Mouse (Mus musculus): Measurements from ENCODE around the gene Myh14.

Gene Myh14

GRCm38 (mm10) chr7:44633407-44633806 is 37.2 kb downstream of the Myh14 start:
- in situ Hi-C loops (cut with MboI, MseI): no loop called here

DNA sequence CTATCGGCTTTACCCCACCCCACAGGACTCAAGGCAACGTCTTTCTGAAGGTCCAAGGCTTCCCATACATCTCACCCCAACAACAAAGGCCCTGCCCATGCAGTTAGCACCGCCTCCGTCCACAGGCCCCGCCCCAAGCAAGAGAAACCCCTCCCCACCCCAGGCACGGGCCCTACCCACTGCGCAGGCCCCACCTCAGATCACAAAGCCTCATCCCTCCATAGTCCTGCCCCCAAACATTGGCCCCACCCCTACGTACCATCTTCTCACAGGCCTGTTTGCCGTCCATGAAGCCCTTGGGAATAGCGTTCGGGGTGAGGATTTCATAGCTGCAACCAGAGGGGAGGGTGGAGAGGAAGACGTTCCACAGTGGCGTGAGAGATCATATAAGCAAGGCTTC is 38.0 kb downstream of the Myh14 start:
- in situ Hi-C loops (cut with MboI, MseI): no loop called here

- in situ Hi-C loops (cut with MboI, MseI): no loop called here
Observed at GRCm38 (mm10) chr7:44630437-44630836, 40.2 kb downstream of the Myh14 start.

- in situ Hi-C loops (cut with MboI, MseI): no loop called here
Observed at GRCm38 (mm10) chr7:44628402-44629034, 42.1 kb downstream of the Myh14 start.

GRCm38 (mm10) chr7:44626966-44627365 is 43.7 kb downstream of the Myh14 start:
- in situ Hi-C loops (cut with MboI, MseI): no loop called here

DNA sequence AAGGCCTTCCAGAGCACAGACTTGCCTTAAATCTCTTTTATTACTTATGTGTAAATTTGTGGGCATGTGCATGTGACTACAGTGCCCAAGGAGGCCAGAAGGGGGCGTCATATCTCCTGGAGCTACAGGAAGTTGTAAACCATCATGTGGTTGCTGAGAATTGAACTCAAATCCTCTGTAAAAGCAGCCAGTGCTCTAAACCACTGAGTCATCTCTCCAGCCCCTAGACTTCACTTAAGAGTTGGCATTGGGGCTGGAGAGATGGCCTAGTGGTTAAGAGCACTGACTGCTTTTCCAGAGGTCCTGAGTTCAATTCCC is 44.6 kb downstream of the Myh14 start:
- in situ Hi-C loops (cut with MboI, MseI): no loop called here

- in situ Hi-C loops (cut with MboI, MseI): no loop called here
Observed at GRCm38 (mm10) chr7:44625241-44626067, 45.2 kb downstream of the Myh14 start.

DNA sequence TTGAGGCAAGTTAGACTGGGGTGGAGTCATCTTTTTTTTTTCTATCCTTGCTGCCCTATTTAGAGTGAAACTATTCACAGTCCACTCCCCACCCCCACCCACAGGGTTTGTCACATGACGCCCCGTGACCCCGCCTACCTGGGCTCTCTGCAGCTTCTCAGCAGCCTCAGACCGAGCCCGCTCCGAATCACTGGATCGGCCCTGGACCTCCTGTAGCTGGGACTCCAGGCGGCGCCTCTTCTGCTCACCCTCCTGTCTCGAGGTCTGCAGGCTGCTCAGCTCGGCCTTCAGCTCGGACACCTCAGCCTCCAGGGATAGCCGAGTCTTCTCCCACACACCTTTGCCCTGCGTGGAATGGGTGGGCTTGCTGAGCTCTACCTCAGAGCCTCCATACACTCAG is 45.8 kb downstream of the Myh14 start:
- in situ Hi-C loops (cut with MboI, MseI): no loop called here

GRCm38 (mm10) chr7:44624543-44624826 is 46.2 kb downstream of the Myh14 start:
- in situ Hi-C loops (cut with MboI, MseI): no loop called here

DNA sequence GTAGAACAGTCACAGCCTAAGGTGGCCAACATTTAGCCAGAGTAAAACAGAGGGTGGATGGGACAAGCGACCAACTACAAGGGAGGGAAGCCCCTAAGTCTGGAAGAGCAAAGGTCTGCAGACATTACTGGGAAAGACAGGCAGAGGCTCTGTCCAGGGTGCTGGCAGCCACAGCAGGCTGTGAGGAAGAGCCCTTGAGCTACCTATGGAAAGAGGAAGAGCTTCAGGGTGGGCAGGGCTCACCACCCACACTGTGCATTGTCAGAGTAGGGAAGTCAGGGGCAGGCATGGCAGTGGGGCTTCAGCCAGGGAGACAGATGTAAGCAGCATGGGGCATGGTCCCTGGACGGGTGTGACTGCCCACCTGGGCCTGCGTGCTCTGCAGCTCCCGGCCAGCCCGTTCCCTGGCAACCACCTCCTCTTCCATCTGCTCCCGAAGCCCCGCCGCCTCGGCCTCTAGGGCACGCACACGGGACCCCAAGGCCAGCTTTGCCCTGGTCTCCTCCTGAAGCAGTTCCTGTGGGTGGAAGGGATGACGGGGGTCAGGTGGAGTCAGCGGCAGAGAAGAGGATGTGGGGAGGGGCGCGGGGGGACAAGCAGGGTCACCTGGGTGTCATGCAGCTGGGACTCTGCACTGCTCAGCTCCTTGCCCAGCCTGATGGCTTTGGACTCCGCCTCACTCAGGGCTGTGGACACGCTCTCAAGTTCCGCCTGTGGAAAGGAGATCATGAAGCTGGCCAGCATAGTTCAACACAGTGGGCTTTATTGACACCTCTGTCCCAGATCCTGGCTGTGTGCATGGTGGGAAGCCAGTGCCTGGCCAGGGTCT is 46.7 kb downstream of the Myh14 start:
- in situ Hi-C loops (cut with MboI, MseI): no loop called here

DNA sequence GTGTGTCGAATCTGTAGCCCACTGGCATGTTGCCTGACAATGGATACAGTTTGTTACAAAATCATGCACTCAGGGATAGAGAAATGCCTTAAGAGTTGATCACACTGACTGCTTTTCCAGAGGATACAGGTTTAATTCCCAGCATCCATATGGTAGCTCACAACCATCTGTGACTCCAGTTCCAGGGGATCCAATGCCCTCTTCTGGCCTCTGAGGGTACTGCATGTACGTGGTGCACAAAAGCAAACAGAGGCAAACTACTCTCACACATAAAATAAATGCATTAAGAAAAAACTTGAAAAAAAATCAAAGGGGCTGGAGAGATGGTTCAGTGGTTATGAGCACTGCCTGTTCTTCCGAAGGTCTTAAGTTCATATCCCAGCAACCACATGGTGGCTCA is 53.6 kb downstream of the Myh14 start:
- in situ Hi-C loops (cut with MboI, MseI): no loop called here

DNA sequence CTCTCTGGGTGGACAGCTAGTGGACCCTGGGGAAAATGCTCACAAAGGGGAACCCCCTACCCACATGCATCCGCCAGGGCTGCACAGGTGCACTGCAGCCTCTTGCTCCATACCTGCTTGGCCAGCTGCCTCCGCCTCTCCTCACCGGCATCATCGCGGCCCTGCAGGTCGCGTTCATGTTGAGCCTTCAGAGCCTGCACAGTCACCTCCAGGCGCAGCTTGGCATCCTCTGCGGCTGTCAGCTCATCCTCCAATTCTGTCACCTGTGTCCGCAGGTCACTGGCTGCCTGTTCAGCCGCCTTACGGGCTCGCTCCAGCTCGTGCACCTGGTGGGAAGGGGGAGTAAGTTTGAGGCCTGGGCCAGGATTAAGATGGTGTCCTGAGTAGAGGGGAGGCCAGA is 54.7 kb downstream of the Myh14 start:
- in situ Hi-C loops (cut with MboI, MseI): no loop called here

DNA sequence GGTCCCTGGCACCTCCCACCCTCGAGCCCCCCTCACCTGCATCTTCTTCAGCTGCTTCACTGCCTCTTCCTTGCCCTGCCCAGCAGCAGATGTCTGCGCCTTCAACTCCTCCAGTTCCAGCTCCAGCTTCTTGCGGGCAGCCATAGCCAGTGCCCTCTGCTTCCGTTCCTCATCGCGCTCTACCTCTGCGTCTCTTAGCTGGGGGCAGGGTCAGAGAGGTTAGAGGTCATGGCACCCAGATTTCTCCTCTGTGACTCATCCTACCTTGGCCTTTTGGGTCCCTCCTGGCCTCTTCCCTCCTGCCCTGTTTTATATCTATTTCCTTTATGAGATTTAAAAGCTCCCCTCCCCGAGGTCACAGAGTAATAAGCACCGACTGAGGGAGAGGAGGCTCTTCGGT is 55.3 kb downstream of the Myh14 start:
- in situ Hi-C loops (cut with MboI, MseI): no loop called here

DNA sequence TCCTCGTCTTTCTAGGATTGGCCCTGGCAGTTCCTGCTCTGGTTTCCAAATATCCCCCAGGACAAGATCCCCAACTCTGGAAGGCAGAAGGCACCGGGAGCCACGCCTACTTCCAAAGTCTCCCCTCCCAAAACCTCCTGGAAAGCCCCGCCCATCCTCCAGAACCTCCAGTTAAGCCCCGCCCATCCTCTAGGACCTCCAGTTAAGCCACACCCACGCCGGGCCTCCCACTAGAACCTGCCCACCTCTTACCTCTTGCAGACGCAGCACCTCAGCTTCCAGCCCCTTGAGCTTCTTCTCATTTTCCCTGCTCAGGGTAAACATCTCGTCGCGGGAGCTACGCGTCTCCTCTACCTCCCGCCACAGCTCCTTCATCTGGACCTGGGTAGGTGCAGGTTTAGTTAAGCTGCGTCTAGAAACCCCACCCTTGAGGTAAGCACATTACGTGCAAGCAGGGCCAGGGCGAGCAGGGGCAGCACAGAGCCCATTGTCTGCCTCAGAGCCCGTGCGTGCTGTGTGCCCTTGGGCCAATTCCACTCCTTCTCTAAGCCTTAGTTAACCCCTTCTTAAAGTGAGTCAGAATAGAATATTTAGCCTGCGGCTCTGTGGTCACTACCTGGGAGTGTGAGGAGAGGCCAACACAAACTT is 56.5 kb downstream of the Myh14 start:
- in situ Hi-C loops (cut with MboI, MseI): no loop called here

- in situ Hi-C loops (cut with MboI, MseI): no loop called here
Observed at GRCm38 (mm10) chr7:44612192-44612591, 58.5 kb downstream of the Myh14 start.

GRCm38 (mm10) chr7:44606171-44606901 is 64.3 kb downstream of the Myh14 start:
- in situ Hi-C loops (cut with MboI, MseI): no loop called here

DNA sequence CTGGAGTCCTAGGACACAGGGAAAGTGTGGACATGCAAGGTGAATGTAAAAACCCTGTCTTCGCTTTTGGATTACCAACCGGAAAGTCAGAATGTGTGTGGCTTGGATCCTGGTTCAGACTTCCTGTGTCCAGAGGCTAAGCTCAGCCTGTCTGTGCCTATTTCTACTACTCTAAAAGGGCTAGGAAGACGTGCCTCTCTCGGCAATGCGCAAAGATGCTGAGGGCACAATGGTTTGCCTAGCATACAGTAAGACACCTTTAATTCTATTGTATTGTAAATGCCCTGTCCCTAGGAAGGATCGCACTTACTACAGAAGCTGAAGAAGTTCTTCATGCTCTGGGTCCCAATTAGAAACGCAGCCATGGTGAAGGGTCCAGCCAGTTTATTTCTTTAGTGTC is 65.2 kb downstream of the Myh14 start:
- in situ Hi-C loops (cut with MboI, MseI): no loop called here

DNA sequence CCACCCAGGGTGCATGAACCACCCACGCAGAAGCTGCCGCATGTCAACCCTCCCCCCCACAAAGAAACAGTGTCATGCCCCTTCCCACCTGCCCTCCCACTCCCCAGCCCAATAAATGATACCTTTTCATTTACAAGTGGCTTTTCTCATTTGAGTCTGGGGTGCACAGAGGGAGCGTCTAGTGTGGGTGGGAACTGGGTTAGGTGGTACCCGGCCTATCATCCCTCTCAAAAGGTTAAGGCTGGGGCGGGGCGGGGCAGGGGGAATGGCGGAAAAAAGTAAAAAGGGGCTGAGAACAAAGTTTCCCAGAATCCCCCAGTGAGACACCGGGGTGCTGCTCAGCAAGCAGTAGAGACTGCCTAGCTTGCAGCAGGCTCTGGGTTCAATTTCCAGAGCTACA is 66.0 kb downstream of the Myh14 start:
- in situ Hi-C loops (cut with MboI, MseI): no loop called here

- in situ Hi-C loops (cut with MboI, MseI): no loop called here
Observed at GRCm38 (mm10) chr7:44604139-44604606, 66.5 kb downstream of the Myh14 start.

DNA sequence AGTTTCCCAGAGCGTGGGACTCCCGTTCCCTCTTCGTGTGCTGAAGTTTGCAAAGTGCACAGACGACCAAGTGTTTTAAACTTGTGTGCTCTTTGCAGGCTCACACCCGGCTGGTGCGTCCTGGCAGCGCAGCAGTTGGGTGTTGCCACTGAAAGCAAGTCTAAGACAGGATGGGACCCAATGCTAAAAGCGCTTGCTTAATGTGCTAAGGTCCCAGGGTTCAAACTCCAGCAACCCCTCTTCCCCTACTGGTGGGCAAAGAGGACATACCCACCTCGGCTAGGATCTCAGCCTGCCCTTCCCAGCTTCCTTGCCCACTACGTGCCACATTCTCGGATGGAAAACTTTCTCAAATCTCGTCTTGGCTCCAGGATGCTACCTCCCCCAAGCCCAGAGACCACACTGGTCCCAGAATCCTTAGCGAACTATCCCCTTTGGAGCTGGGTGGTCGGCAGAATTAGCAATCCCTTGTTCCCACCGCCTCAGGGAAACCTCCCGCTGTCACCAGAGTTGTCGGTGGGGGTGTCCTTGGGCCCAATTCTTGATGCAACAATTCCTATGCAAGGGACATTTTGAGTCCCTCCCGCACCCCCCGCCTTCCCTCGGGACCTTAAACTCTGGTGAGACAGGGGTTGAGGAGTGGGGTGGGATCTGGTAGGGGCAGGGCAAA is 67.3 kb downstream of the Myh14 start:
- in situ Hi-C loops (cut with MboI, MseI): no loop called here

- in situ Hi-C loops (cut with MboI, MseI): no loop called here
Observed at GRCm38 (mm10) chr7:44602443-44602842, 68.2 kb downstream of the Myh14 start.
